Mouse (Mus musculus) liver, embryonic 14.5 days (tissue): Measurements from ENCODE around the gene Phpt1. TPM values are rescaled to one million over a fixed set of nuclear protein-coding genes. Genes with fewer than 3 reads are reported as not detected.

Experiments
- ATAC-seq: fragments of 200-750 bp; cut with Nextera tagmentation; 2 replicates; pipeline ENCODE4 v1.8.0; 2017; ENCODE audit warnings: moderate number of reproducible peaks, mild to moderate bottlenecking, moderate library complexity; ENCODE audit not compliant: insufficient read depth
- DNase-seq, 3 experiments: peaks; one replicate each; pipeline ENCODE4 v3.0.0-alpha.2; 2012 to 2013; ENCODE audit warnings: low read depth in 3 of 3, low spot score in 3 of 3
- H3K27ac ChIP-seq: fragments of 300-500 bp; sonication (generic); 2 replicates; pipeline ENCODE4 v1.5.1; 2014; ENCODE audit warnings: moderate library complexity, mild to moderate bottlenecking, control low read depth, inconsistent platforms
- H3K27me3 ChIP-seq: fragments of 300-500 bp; sonication (generic); 2 replicates; pipeline ENCODE4 v1.6.1; 2014; ENCODE audit warnings: mild to moderate bottlenecking, low read length, moderate library complexity; ENCODE audit not compliant: control insufficient read depth, insufficient read depth
- H3K36me3 ChIP-seq: fragments of 300-500 bp; sonication (generic); replicated peaks from 2 replicates; pipeline ENCODE4 v1.6.1; 2014; ENCODE audit warnings: low read depth; ENCODE audit not compliant: control insufficient read depth, insufficient read depth
- H3K4me1 ChIP-seq, 2 experiments: fragments of 200-500 bp in 1 of 2; fragments of 300-500 bp in 1 of 2; sonication (generic) in 1 of 2; replicated peaks; 2 replicates each; pipeline ENCODE4 v1.6.1; 2012 to 2014; ENCODE audit warnings: antibody characterized with exemption in 1 of 2, inconsistent platforms in 1 of 2, low read length in 1 of 2; ENCODE audit not compliant: control insufficient read depth in 2 of 2, insufficient read depth in 2 of 2
- H3K4me2 ChIP-seq: fragments of 300-500 bp; sonication (generic); 2 replicates; pipeline ENCODE4 v1.6.1; 2014; ENCODE audit warnings: low read depth, mild to moderate bottlenecking, control low read depth, moderate library complexity
- H3K4me3 ChIP-seq, 2 experiments: fragments of 200-500 bp in 1 of 2; fragments of 300-500 bp in 1 of 2; sonication (generic) in 1 of 2; 2 replicates each; pipeline ENCODE4 v1.5.1; 2012 to 2014; ENCODE audit warnings: low read depth in 2 of 2, low read length in 2 of 2, mild to moderate bottlenecking in 2 of 2, control low read depth in 1 of 2, inconsistent platforms in 1 of 2, moderate library complexity in 1 of 2; ENCODE audit not compliant: insufficient read depth in 1 of 2
- H3K9ac ChIP-seq: fragments of 300-500 bp; sonication (generic); replicated peaks from 2 replicates; pipeline ENCODE4 v1.6.1; 2014; ENCODE audit warnings: mild to moderate bottlenecking, control low read depth, moderate library complexity
- H3K9me3 ChIP-seq: fragments of 300-500 bp; sonication (generic); 2 replicates; pipeline ENCODE4 v1.6.1; 2016; ENCODE audit warnings: low read length, mixed read lengths; ENCODE audit not compliant: control insufficient read depth
- CTCF ChIP-seq: IDR thresholded peaks from 2 replicates; pipeline ENCODE4 v1.5.1; 2016; ENCODE audit warnings: antibody characterized with exemption, low read depth, control low read depth
- EP300 ChIP-seq: IDR thresholded peaks from 2 replicates; pipeline ENCODE4 v1.6.1; 2016; ENCODE audit warnings: antibody characterized with exemption, low read depth
- WGBS: fragments of 180-500 bp; shearing (Covaris S2); extraction: QIAGEN DNeasy Blood & Tissue Kit; methylation state at CpG from one replicate; pipeline ENCODE4 v1.1.7; 2014; ENCODE audit not compliant: insufficient replicate concordance; 5-methylcytosine and 5-hydroxymethylcytosine counted together
- polyA plus RNA-seq, 2 experiments: library from polyadenylated mRNA; depleted of rRNA in 1 of 2; stranded (reverse) in 1 of 2; unstranded in 1 of 2; fragments of >200 nt; fragmentation: Nextera tagmentation in 1 of 2; extraction: Ambion mirVana in 1 of 2; gene quantifications; 2 replicates each; pipeline versions ENCODE4 v1.2.1 to v1.2.3; 2012 to 2014

The Phpt1 gene
- polyA plus RNA-seq (2012; rRNA removed) (29.5 and 31.4 TPM in 2 replicates), polyA plus RNA-seq (2014; fragmentation: Nextera tagmentation; extraction: Ambion mirVana) (44.9 and 46.5 TPM in 2 replicates)

DNA sequence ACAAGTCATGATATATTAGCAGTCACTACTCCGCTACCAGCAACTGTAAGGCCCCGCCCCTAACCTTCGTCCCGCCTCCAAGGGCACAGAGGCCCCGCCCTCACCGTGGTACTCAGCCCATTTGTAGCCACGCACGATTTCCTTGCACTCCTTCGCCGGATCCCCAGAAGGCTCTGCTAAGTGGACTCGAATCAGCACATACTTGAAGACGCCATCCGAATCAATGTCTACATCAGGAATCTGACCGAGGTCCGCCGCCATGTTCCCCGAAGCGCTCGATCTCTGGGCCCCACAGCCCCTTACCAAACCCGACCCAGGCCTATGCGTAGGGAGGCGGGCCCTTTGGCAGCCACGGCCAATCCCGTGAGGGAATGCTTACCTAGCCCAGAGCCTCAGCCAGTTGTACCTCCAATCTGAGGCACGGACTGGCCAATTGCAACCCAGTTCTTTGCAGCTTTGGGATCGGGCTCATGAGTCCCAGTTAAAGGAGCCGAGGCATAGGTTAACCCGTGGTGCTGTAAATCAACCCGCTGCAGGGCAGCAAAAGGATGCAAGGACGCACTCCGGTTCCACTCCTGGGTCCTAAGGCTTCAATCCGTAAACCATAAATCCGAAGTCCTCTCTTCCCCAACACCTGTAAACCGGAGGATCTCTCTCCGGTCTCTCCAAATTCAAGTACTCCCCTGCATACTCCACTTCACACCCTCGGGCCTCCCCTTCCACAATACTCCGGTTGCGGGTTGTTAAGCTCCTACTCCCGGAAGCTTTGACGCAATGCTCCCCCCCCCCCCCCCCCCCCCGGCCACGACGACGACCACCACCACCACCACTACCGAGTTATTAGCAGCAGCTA is at the start of gene Phpt1, which contains the start of gene Mamdc4:
Phpt1 (minus strand) TSS at position 646 of the 853 bp plus-strand sequence.
Mamdc4 (minus strand) TSS at position 267 of the 853 bp plus-strand sequence.
- ATAC-seq = peak; percentile 95
- peak within 1 kb of the TSS; percentile 86 for H3K4me2 ChIP-seq
- no peak within 1 kb of the TSS for H3K27ac ChIP-seq
- DNase-seq = peak; percentile 85 to 89 (median 86)
- TF ChIP-seq EP300 (no peak), CTCF (no peak)
- peak within 1 kb of the TSS; percentile 59 to 88 for H3K4me3 ChIP-seq
- no peaks in the 10 kb centered on the region for H3K9me3 ChIP-seq
- peak within 1 kb of the TSS; percentile 57 for H3K9ac ChIP-seq
- WGBS = under 1% methylated on average over 44 of the region's 45 CpGs
- peaks cover 10 to 13% of the 10 kb centered on the region in 2 experiments for H3K4me1 ChIP-seq
- H3K27me3 ChIP-seq = peaks cover 44% of the 10 kb centered on the region
- H3K36me3 ChIP-seq = no peaks in the 10 kb centered on the region

DNA sequence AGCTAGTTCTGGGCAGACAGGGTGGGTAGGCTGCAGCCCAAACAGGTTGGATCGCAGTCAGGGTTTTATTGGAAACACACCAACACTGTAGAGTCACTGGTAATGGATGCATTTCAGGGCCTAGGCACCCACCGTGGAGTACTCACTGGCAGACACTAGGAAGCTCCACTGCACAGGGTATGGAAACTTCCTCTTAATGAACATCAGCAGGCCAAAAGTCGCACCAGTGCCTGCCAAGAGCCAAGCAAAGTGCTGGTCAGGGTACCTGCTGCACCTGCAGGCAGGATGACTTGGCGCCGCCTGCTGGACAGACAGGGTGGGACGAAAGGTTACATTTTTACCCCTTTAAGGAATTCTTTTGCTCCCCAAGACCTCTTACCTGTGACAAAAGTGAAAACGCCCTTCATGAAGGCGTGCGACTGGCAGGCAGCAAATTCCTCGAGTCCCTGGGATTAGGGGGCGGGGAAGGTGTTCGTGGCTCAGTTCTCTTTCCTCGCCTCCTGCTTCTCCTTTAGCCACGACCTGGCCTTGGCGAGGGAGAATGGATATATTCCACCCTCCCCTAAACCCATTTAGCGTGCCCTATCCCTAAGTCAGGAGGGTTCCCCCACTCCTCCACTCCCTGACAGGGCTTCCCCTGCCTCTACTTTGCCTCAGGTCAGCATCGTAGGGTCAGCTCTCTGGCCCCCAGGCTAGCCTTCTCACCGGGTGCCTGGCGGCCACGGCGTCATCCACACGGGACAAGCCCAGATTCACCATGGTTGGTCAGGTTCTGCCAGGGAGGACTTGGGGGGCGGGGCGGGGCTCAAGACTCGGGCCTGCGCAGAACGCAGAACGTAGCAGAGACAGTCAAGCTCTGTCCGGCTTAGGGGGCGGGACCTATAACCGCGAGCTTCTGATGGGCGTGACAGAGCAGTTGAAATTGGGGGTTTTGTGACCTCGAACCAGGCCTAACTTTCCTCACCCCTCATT is 46.5 kb upstream of the Phpt1 start, which contains the start of gene Tmem141:
Tmem141 (minus strand) TSS at position 777 of the 972 bp plus-strand sequence.
- peaks cover 0 to 6% of the 10 kb centered on the region in 2 experiments; a peak in 2 of 4 replicates for H3K4me1 ChIP-seq
- TF ChIP-seq CTCF = peak; percentile 88
- no peak for TF ChIP-seq EP300
- no peaks in the 10 kb centered on the region for H3K9me3 ChIP-seq
- H3K4me3 ChIP-seq = peak within 1 kb of the TSS; percentile 51 to 61
- peaks cover 15% of the 10 kb centered on the region for H3K27me3 ChIP-seq
- H3K4me2 ChIP-seq = peak within 1 kb of the TSS; percentile 69
- no peak within 1 kb of the TSS for H3K27ac ChIP-seq
- H3K9ac ChIP-seq = no peak within 1 kb of the TSS
- peak; percentile 78 for ATAC-seq
- no peaks in the 10 kb centered on the region for H3K36me3 ChIP-seq
- peak; percentile 56 to 60 (median 59) for DNase-seq
- 8% methylated on average over 34 of the region's 34 CpGs for WGBS

DNA sequence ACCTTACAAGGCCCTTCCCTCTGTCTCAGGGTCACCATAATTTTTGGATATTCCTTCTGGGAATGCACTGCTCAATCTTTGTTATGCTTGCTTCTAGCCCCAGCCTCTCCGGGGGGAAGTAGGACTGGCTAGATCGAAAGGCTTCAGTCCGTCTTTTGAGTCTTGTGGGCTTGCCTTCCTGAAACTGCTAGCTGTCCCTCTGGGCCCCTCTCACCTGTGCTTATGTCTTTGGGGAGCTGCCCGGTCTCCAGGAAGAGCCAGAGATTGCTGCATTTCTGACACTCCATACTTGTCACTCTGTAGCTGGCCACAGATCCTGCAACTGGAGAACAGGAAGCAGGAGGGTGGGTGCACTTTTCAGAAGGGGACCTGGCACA is 45.8 kb upstream of the Phpt1 start:
- peaks cover 0 to 6% of the 10 kb centered on the region in 2 experiments; a peak in 2 of 4 replicates for H3K4me1 ChIP-seq
- no peak overlapping the region for H3K4me3 ChIP-seq
- no peak overlapping the region for H3K9ac ChIP-seq
- no peaks in the 10 kb centered on the region for H3K9me3 ChIP-seq
- WGBS = 51% methylated on average over 4 of the region's 4 CpGs
- ATAC-seq (no peak), DNase-seq (no peak)
- H3K4me2 ChIP-seq = no peak overlapping the region
- no peak for TF ChIP-seq CTCF
- TF ChIP-seq EP300 = no peak
- peaks cover 21% of the 10 kb centered on the region for H3K27me3 ChIP-seq
- no peaks in the 10 kb centered on the region for H3K36me3 ChIP-seq
- H3K27ac ChIP-seq = no peak overlapping the region

DNA sequence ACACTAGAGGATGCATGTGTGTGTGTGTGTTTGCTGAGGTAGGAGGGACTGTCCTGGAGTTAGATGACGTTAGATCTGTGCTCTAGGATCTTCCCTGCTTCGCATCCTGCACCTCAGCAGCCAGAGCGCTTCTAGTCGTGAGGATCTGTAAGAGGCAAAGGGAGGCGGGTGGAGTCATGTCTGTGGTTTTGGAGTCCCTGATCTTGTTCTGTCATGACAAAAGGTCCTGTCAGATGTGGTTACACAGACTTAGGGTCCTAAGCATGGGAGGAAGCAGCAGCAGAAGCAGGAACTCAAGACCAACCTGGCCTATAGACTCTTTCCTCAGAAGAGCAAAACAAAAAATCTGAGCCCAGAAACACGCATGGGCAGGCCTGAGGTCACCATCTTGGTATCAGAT is 45.4 kb upstream of the Phpt1 start:
- DNase-seq = no peak
- H3K36me3 ChIP-seq = no peaks in the 10 kb centered on the region
- H3K27me3 ChIP-seq = peaks cover 23% of the 10 kb centered on the region
- no peak overlapping the region for H3K4me3 ChIP-seq
- no peak for TF ChIP-seq CTCF
- no peak for TF ChIP-seq EP300
- H3K4me2 ChIP-seq = no peak overlapping the region
- ATAC-seq = no peak
- no peak overlapping the region for H3K27ac ChIP-seq
- WGBS = 17% methylated on average over 6 of the region's 6 CpGs
- H3K9ac ChIP-seq = no peak overlapping the region
- peaks cover 0 to 6% of the 10 kb centered on the region in 2 experiments; a peak in 2 of 4 replicates for H3K4me1 ChIP-seq
- no peaks in the 10 kb centered on the region for H3K9me3 ChIP-seq
